Mouse (Mus musculus): ENCODE results near the gene Gm8126. TPM values are rescaled to one million over a fixed set of nuclear protein-coding genes. Genes with fewer than 3 reads are reported as not detected.
"Not testable (repeated sequence)": the region's sequence is repeated elsewhere in the genome, so short reads cannot be mapped to it uniquely, and the experiment has no call there.

Gene Gm8126
- polyA plus RNA-seq, 1 experiment from 2014 or later = 1.9 TPM

- H3K27me3 ChIP-seq; POLR2A ChIA-PET; in situ Hi-C loops (cut with MboI; ENCODE audit: low pct_unique_long_range_greater_than_20kb); CTCF ChIA-PET; ATAC-seq; DNase-seq (ENCODE audit: low read depth, low spot score): not testable (repeated sequence)
Observed at GRCm38 (mm10) chr14:43293503-43293902, 35.1 kb downstream of the Gm8126 start, which contains the start of gene Gm8127. TSS of gene Gm8127 (minus strand) at chr14:43293832.

Other genes with a start within 250 kb of the Gm8126 start
- not detected for gene Gm10376, start 243.0 kb upstream of the Gm8126 start, polyA plus RNA-seq (2021)
- gene Gm8094, start 182.0 kb upstream of the Gm8126 start, polyA plus RNA-seq (2021) = not detected
- not detected for gene Gm8104, start 158.0 kb upstream of the Gm8126 start, polyA plus RNA-seq (2021)
- gene Gm7233, start 78.8 kb upstream of the Gm8126 start, polyA plus RNA-seq (2021) = not detected
- gene Gm8122, start 23.3 kb upstream of the Gm8126 start, polyA plus RNA-seq (2021) = not detected
- 1.6 TPM for gene Gm9732, start 16.4 kb downstream of the Gm8126 start, polyA plus RNA-seq (2021)
- not detected for gene Gm8127, start 35.2 kb downstream of the Gm8126 start, polyA plus RNA-seq (2021)
- gene 1700001F09Rik, start 89.2 kb downstream of the Gm8126 start, polyA plus RNA-seq (2021) = 0.39 TPM
- 0.08 TPM for gene Gm8138, start 157.7 kb downstream of the Gm8126 start, polyA plus RNA-seq (2021)